Mouse (Mus musculus) lung, adult 2 months (tissue): ENCODE measurements around the gene Gm11027.

ENCODE experiments used
- CTCF ChIP-seq: fragments of 200-500 bp; IDR thresholded peaks from 2 replicates; pipeline ENCODE4 v1.5.1; 2011; ENCODE audit warnings: mild to moderate bottlenecking, low read length, control low read depth; ENCODE audit not compliant: insufficient read depth
- POLR2A ChIP-seq: fragments of 200-500 bp; IDR thresholded peaks from 2 replicates; pipeline ENCODE4 v1.6.1; 2011; ENCODE audit warnings: low read depth, mild to moderate bottlenecking, control low read depth, low read length, borderline replicate concordance; ENCODE audit errors: extremely low read depth

DNA sequence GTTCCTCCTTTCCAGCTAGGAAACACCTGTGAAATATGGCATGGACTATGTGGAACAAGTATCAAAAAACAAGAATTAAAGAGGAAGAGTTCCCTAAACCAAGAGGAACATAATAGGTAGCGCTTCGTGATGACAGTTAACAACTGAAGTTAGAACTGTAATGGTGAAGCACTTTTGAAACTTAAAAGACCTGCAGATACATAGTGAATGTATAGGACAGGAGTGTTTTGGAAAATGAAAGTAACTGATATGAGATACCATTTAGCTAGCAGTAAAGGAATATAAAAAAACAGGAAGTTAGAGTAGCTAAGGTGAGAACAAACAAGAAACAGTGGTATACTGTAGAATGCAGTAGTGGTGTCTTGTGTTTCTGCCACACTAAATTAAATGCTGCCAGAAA lies 7.7 kb downstream of the Gm11027 start:
- no peak for TF ChIP-seq POLR2A
- TF ChIP-seq CTCF: no peak
